Mouse (Mus musculus): ENCODE data around the gene Rbpj. TPM values are rescaled to one million over a fixed set of nuclear protein-coding genes. Genes with fewer than 3 reads are reported as not detected.
"Not testable (repeated sequence)": the region's sequence is repeated elsewhere in the genome, so short reads cannot be mapped to it uniquely, and the experiment has no call there.

Gene Rbpj
- total and polyA plus RNA-seq, 2 experiments from 2014 or later: 17.6 to 22.4 TPM

- Histone ChIP-seq H3K4me1 (ENCODE audit: insufficient read depth, low read length) (no peaks in the 10 kb centered on the region), H3K27ac (no peak overlapping the region), H3K9me3 (ENCODE audit: low read length) (no peaks in the 10 kb centered on the region), H3K9ac (replicated peaks; ENCODE audit: low read length) (no peak overlapping the region), H3K36me3 (ENCODE audit: insufficient read depth, low read length) (no peaks in the 10 kb centered on the region), H3K4me3 (ENCODE audit: low read length) (no peak overlapping the region), H3K27me3 (ENCODE audit: insufficient read depth, low read length) (no peaks in the 10 kb centered on the region), H3K4me2 (ENCODE audit: low read depth, low read length) (no peak overlapping the region)
- 54% methylated on average over 4 of the region's 4 CpGs for WGBS
- no peak for DNase-seq (ENCODE audit: low spot score)
- no peak for ATAC-seq
- no peak for TF ChIP-seq CTCF (IDR thresholded peaks at IDR 0.05; ENCODE audit: low read depth)
Measured at GRCm38 (mm10) chr5:53671507-53671906, 205.6 kb downstream of the Rbpj start.

DNA sequence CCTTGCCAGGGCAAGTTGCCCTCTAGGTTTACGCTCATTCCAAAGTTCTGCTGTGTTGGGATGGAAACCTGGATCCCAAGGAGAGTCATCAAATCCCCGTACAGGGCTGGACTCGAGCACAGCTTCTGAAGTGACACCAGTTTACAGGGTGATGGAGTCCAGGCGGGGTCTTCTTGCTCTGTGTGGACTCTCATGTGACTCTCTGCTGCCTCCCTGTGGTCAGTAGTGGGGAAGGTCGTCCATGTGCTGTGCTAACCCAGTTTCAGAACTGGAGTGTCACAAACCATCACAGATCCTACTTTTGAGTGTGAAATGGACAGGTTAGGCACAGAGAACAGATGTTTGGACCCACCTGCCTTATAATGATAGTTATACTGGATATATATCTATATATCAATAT lies 206.4 kb downstream of the Rbpj start:
- H3K4me2 ChIP-seq (ENCODE audit: low read depth, low read length): no peak overlapping the region
- DNase-seq (ENCODE audit: low spot score): peak; percentile 83
- 23% methylated on average over 5 of the region's 5 CpGs for WGBS
- no peaks in the 10 kb centered on the region for H3K9me3 ChIP-seq (ENCODE audit: low read length)
- H3K27me3 ChIP-seq (ENCODE audit: insufficient read depth, low read length): no peaks in the 10 kb centered on the region
- no peak overlapping the region for H3K27ac ChIP-seq
- H3K4me3 ChIP-seq (ENCODE audit: low read length): no peak overlapping the region
- no peaks in the 10 kb centered on the region for H3K36me3 ChIP-seq (ENCODE audit: insufficient read depth, low read length)
- no peak overlapping the region for H3K9ac ChIP-seq (replicated peaks; ENCODE audit: low read length)
- no peaks in the 10 kb centered on the region for H3K4me1 ChIP-seq (ENCODE audit: insufficient read depth, low read length)
- ATAC-seq: peak; percentile 84
- peak; percentile 80 for TF ChIP-seq CTCF (IDR thresholded peaks at IDR 0.05; ENCODE audit: low read depth)

DNA sequence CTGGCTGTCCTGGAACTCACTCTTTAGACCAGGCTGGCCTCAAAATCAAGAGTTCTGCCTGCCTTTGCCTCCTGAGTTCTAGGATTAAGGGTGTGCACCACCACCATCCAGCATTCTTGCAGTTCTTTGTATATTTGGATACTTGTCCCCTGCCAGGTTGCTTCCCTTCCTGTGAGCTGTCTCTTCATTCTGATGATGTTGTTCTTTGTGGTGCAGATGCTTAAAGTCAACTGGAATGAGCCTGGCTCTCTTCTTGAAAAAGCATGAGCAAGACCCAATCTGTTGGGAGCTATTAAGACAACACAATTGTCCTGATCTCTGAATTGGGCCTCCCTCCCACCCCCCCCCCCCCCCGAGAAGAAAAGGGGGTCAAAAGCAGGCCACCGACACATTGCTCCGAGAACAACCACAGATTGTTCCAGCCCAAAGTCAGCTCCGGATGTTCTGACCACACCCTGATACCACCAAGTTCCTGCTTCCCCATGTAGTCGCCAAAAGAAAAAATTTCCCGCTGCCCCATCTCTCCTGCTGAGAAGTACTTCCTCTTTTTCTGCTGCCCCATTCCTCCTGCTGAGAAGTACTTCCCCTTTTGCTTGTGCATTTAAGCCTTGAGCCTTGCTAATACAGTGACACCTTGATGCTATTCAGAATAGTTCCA lies 207.7 kb downstream of the Rbpj start:
- DNase-seq (ENCODE audit: low spot score); H3K4me3 ChIP-seq (ENCODE audit: low read length); H3K27me3 ChIP-seq (ENCODE audit: insufficient read depth, low read length); H3K9ac ChIP-seq (replicated peaks; ENCODE audit: low read length); H3K9me3 ChIP-seq (ENCODE audit: low read length); H3K36me3 ChIP-seq (ENCODE audit: insufficient read depth, low read length); H3K4me2 ChIP-seq (ENCODE audit: low read depth, low read length); ATAC-seq; H3K4me1 ChIP-seq (ENCODE audit: insufficient read depth, low read length); H3K27ac ChIP-seq: not testable (repeated sequence)
- 87% methylated on average over 6 of the region's 6 CpGs for WGBS

DNA sequence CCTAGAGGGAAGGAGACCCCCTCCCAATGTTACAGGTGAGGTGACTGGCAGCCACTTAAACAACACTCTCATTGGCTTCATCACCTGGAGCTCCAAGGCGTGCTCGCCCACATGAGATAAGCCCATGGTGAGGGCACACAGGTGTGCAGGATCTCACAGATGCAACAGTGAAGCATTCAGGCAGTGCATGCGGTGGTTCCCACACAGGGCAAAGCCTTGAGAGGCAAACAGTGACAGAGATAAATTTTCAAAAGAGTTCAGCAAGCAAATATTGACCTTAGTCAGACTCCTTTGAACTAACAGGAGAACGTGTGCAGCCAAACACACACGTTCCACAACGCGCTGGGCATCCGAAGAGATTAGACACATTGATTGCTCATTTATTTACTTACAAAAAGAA lies 210.7 kb downstream of the Rbpj start:
- Histone ChIP-seq H3K27ac (no peak overlapping the region), H3K4me1 (ENCODE audit: insufficient read depth, low read length) (no peaks in the 10 kb centered on the region), H3K27me3 (ENCODE audit: insufficient read depth, low read length) (no peaks in the 10 kb centered on the region), H3K4me2 (ENCODE audit: low read depth, low read length) (no peak overlapping the region), H3K36me3 (ENCODE audit: insufficient read depth, low read length) (no peaks in the 10 kb centered on the region), H3K9ac (replicated peaks; ENCODE audit: low read length) (no peak overlapping the region), H3K9me3 (ENCODE audit: low read length) (no peaks in the 10 kb centered on the region), H3K4me3 (ENCODE audit: low read length) (no peak overlapping the region)
- 89% methylated on average over 8 of the region's 8 CpGs for WGBS
- ATAC-seq (no peak), DNase-seq (ENCODE audit: low spot score) (no peak)
- no peak for TF ChIP-seq CTCF (IDR thresholded peaks at IDR 0.05; ENCODE audit: low read depth)

DNA sequence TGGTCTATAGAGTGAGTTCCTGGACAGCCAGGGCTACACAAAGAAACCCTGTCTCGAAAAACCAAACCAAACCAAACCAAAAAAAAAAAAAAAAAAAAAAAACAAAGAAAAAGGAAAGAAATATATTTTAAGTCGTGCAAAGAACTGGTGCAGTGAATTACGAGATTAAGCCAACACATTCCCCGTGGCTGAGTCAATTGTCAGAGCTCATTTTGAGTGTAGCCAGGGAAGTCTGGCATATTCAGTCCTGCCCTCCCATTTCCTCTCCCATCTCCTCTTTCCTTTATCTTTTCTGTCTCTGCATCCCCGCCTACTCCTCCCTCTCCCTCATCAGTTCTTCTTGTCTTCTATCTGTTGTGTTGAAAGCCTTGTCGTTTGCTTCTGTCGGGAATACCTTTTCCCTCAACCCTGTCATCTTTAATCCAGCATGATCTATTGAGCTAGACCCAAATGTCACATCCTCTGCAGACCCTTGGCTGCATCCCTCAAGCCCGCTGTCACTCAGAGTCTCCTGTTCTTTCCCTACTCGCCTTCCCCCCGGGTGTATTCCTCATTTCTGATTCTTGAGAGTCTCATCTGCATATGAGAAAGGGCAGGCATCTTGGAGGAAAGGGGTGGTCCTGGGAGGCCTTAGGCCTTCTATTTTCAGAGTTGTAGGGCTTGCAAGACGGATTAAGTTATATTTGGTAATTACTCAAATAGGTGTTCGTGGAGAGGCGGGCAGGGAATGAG lies 212.2 kb downstream of the Rbpj start:
- no peaks in the 10 kb centered on the region for H3K4me1 ChIP-seq (ENCODE audit: insufficient read depth, low read length)
- no peaks in the 10 kb centered on the region for H3K27me3 ChIP-seq (ENCODE audit: insufficient read depth, low read length)
- DNase-seq (ENCODE audit: low spot score) (peak; percentile 15), ATAC-seq (no peak)
- TF ChIP-seq CTCF (IDR thresholded peaks at IDR 0.05; ENCODE audit: low read depth): no peak
- H3K36me3 ChIP-seq (ENCODE audit: insufficient read depth, low read length): no peaks in the 10 kb centered on the region
- H3K4me3 ChIP-seq (ENCODE audit: low read length): no peak overlapping the region
- H3K27ac ChIP-seq: no peak overlapping the region
- H3K4me2 ChIP-seq (ENCODE audit: low read depth, low read length): no peak overlapping the region
- H3K9ac ChIP-seq (replicated peaks; ENCODE audit: low read length): no peak overlapping the region
- no peaks in the 10 kb centered on the region for H3K9me3 ChIP-seq (ENCODE audit: low read length)
- WGBS: 44% methylated on average over 13 of the region's 13 CpGs

GRCm38 (mm10) chr5:53679651-53680050 lies 213.7 kb downstream of the Rbpj start:
- WGBS: 73% methylated on average over 6 of the region's 6 CpGs
- H3K9me3 ChIP-seq (ENCODE audit: low read length): no peaks in the 10 kb centered on the region
- no peak for ATAC-seq
- no peak overlapping the region for H3K4me2 ChIP-seq (ENCODE audit: low read depth, low read length)
- H3K27me3 ChIP-seq (ENCODE audit: insufficient read depth, low read length): no peaks in the 10 kb centered on the region
- no peak overlapping the region for H3K9ac ChIP-seq (replicated peaks; ENCODE audit: low read length)
- no peak for TF ChIP-seq CTCF (IDR thresholded peaks at IDR 0.05; ENCODE audit: low read depth)
- no peaks in the 10 kb centered on the region for H3K36me3 ChIP-seq (ENCODE audit: insufficient read depth, low read length)
- H3K27ac ChIP-seq: no peak overlapping the region
- no peak overlapping the region for H3K4me3 ChIP-seq (ENCODE audit: low read length)
- DNase-seq (ENCODE audit: low spot score): no peak
- no peaks in the 10 kb centered on the region for H3K4me1 ChIP-seq (ENCODE audit: insufficient read depth, low read length)

DNA sequence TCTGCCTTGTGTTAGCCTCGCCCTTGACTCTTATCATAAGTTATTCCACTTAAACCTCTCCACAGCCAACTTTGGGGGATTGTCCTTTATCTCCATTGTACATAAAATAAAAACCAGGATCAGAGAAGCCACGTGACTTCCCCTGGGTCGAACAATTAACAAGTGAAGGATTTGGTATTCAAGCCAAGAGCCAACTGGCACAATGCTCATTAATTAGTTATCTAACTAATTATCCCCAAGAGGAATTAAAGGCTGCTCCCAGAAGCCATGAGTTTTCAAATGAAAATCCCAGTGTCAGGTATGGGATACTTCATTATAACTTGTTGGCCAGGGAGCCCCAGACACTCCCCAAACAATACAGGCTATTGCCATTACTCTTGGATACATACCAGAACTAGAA lies 218.0 kb downstream of the Rbpj start:
- Histone ChIP-seq H3K4me1 (ENCODE audit: insufficient read depth, low read length) (no peaks in the 10 kb centered on the region), H3K36me3 (ENCODE audit: insufficient read depth, low read length) (no peaks in the 10 kb centered on the region), H3K9me3 (ENCODE audit: low read length) (no peaks in the 10 kb centered on the region), H3K9ac (replicated peaks; ENCODE audit: low read length) (no peak overlapping the region), H3K27ac (no peak overlapping the region), H3K27me3 (ENCODE audit: insufficient read depth, low read length) (no peaks in the 10 kb centered on the region), H3K4me3 (ENCODE audit: low read length) (no peak overlapping the region), H3K4me2 (ENCODE audit: low read depth, low read length) (no peak overlapping the region)
- ATAC-seq (no peak), DNase-seq (ENCODE audit: low spot score) (no peak)
- no peak for TF ChIP-seq CTCF (IDR thresholded peaks at IDR 0.05; ENCODE audit: low read depth)
- WGBS: 58% methylated on average over 3 of the region's 3 CpGs

Measured in hindbrain, postnatal 0 days (tissue).